Mouse (Mus musculus): Measurements from ENCODE around the gene Osbpl7.

Osbpl7 gene

GRCm38 (mm10) chr11:97040301-97041021 lies 10.0 kb upstream of the Osbpl7 start:
- no peak for DNase-seq

GRCm38 (mm10) chr11:97041022-97041899 lies 9.2 kb upstream of the Osbpl7 start, which contains the start of the genes Lrrc46 and Mrpl10:
Gene Lrrc46 (minus strand): TSS chr11:97041407.
Gene Mrpl10 (plus strand): TSS chr11:97041560.
- peak; percentile 95 for DNase-seq

GRCm38 (mm10) chr11:97044902-97045301 lies 5.5 kb upstream of the Osbpl7 start:
- no peak for DNase-seq

GRCm38 (mm10) chr11:97045861-97046260 lies 4.6 kb upstream of the Osbpl7 start:
- no peak for DNase-seq

- DNase-seq, result no peak
Observed at GRCm38 (mm10) chr11:97048090-97048650, 2.3 kb upstream of the Osbpl7 start.

- DNase-seq, result no peak
Observed at GRCm38 (mm10) chr11:97049492-97050085, 839 bp upstream of the Osbpl7 start.

- no peak for DNase-seq
Observed at GRCm38 (mm10) chr11:97050944-97051586, 637 bp downstream of the Osbpl7 start.

- peak; percentile 75 for DNase-seq
Observed at GRCm38 (mm10) chr11:97052219-97052646, 1.8 kb downstream of the Osbpl7 start.

GRCm38 (mm10) chr11:97063274-97063920 lies 13.0 kb downstream of the Osbpl7 start:
- no peak for DNase-seq

GRCm38 (mm10) chr11:97063921-97064295 lies 13.5 kb downstream of the Osbpl7 start:
- DNase-seq, result no peak

- no peak for DNase-seq
Observed at GRCm38 (mm10) chr11:97065538-97066295, 15.3 kb downstream of the Osbpl7 start.

GRCm38 (mm10) chr11:97066656-97067360 lies 16.4 kb downstream of the Osbpl7 start:
- no peak for DNase-seq

- DNase-seq, result no peak
Observed at GRCm38 (mm10) chr11:97069333-97069732, 18.9 kb downstream of the Osbpl7 start.

GRCm38 (mm10) chr11:97069770-97070169 lies 19.3 kb downstream of the Osbpl7 start:
- no peak for DNase-seq

GRCm38 (mm10) chr11:97071129-97071528 lies 20.7 kb downstream of the Osbpl7 start:
- no peak for DNase-seq

- no peak for DNase-seq
Observed at GRCm38 (mm10) chr11:97072533-97072932, 22.1 kb downstream of the Osbpl7 start.

GRCm38 (mm10) chr11:97074235-97074634 lies 23.8 kb downstream of the Osbpl7 start:
- DNase-seq, result no peak

GRCm38 (mm10) chr11:97078751-97079150 lies 28.3 kb downstream of the Osbpl7 start:
- peak; percentile 30 for DNase-seq

GRCm38 (mm10) chr11:97080291-97080690 lies 29.9 kb downstream of the Osbpl7 start:
- no peak for DNase-seq

GRCm38 (mm10) chr11:97082977-97083376 lies 32.5 kb downstream of the Osbpl7 start:
- no peak for DNase-seq
